Mouse (Mus musculus): Measurements from ENCODE around the gene Dgkg.

Dgkg gene

GRCm38 (mm10) chr16:22598741-22599140 is 58.3 kb downstream of the Dgkg start:
- no peak for DNase-seq (ENCODE audit: low spot score in 2 of 2)

GRCm38 (mm10) chr16:22596394-22596793 is 60.6 kb downstream of the Dgkg start:
- DNase-seq (ENCODE audit: low spot score in 2 of 2), result no peak

- DNase-seq (ENCODE audit: low spot score in 2 of 2), result no peak
These were observed 63.1 kb downstream of the Dgkg start for GRCm38 (mm10) chr16:22593907-22594306.

- DNase-seq (ENCODE audit: low spot score in 2 of 2), result no peak
These were observed 67.4 kb downstream of the Dgkg start for GRCm38 (mm10) chr16:22589619-22590018.

GRCm38 (mm10) chr16:22586151-22586836 is 70.7 kb downstream of the Dgkg start:
- no peak for DNase-seq (ENCODE audit: low spot score in 2 of 2)

GRCm38 (mm10) chr16:22585523-22585922 is 71.5 kb downstream of the Dgkg start:
- DNase-seq (ENCODE audit: low spot score in 2 of 2), result no peak

GRCm38 (mm10) chr16:22583401-22583800 is 73.6 kb downstream of the Dgkg start:
- no peak for DNase-seq (ENCODE audit: low spot score in 2 of 2)

GRCm38 (mm10) chr16:22582173-22582929 is 74.7 kb downstream of the Dgkg start:
- DNase-seq (ENCODE audit: low spot score in 2 of 2), result no peak

GRCm38 (mm10) chr16:22580103-22580502 is 76.9 kb downstream of the Dgkg start:
- DNase-seq (ENCODE audit: low spot score in 2 of 2), result no peak

- no peak for DNase-seq (ENCODE audit: low spot score in 2 of 2)
These were observed 78.1 kb downstream of the Dgkg start for GRCm38 (mm10) chr16:22578883-22579282.

GRCm38 (mm10) chr16:22577656-22578055 is 79.4 kb downstream of the Dgkg start:
- no peak for DNase-seq (ENCODE audit: low spot score in 2 of 2)

GRCm38 (mm10) chr16:22574164-22574563 is 82.9 kb downstream of the Dgkg start:
- DNase-seq (ENCODE audit: low spot score in 2 of 2), result no peak

- no peak for DNase-seq (ENCODE audit: low spot score in 2 of 2)
These were observed 84.2 kb downstream of the Dgkg start for GRCm38 (mm10) chr16:22572641-22573341.

- DNase-seq (ENCODE audit: low spot score in 2 of 2), result no peak
These were observed 92.1 kb downstream of the Dgkg start for GRCm38 (mm10) chr16:22564907-22565272.

- peak; percentile 28 to 73 for DNase-seq (ENCODE audit: low spot score in 2 of 2)
These were observed 92.6 kb downstream of the Dgkg start for GRCm38 (mm10) chr16:22564259-22564906.

- no peak for DNase-seq (ENCODE audit: low spot score in 2 of 2)
These were observed 93.4 kb downstream of the Dgkg start for GRCm38 (mm10) chr16:22563594-22563993.

- DNase-seq (ENCODE audit: low spot score in 2 of 2), result peak in 1 of 2 experiments; percentile 35
These were observed 102.0 kb downstream of the Dgkg start for GRCm38 (mm10) chr16:22554996-22555395.

- DNase-seq (ENCODE audit: low spot score in 2 of 2), result no peak
These were observed 104.7 kb downstream of the Dgkg start for GRCm38 (mm10) chr16:22552351-22552750.

GRCm38 (mm10) chr16:22551231-22552000 is 105.6 kb downstream of the Dgkg start:
- DNase-seq (ENCODE audit: low spot score in 2 of 2), result no peak

GRCm38 (mm10) chr16:22549346-22549745 is 107.7 kb downstream of the Dgkg start:
- no peak for DNase-seq (ENCODE audit: low spot score in 2 of 2)
